11 mouse cellular contexts compared by ENCODE assay signal in the genomic region with DNA sequence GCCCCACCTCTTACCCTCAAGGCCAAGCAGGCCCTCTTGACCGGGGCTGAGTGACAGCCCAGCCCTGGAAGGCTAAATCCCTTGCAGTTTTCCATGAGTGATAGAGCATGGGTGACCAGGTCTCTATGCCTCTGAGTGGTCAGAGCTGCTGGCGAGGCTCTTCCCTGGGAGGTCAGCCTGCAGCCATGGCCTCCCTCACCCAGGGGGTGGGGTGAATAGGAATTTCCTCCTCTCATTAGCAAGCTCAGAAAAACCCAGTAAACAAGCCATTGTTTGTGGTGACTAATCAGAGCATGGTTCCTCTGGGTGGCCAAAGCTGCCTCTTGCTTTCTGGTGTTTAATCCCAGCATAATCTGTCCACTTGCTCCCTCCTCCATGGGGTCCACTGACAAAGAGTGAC. TPM values are rescaled to one million over a fixed set of nuclear protein-coding genes. Genes with fewer than 3 reads are reported as not detected.
DNase-seq lines count a peak whose midpoint lies in the region; ATAC-seq and TF ChIP-seq lines count a peak whose summit lies in the region.
"Had no signal": no experiment of that assay in that cellular context is flagged by ENCODE, and none has a peak within 500 bp of the region (broad histone marks: within the 10 kb centered on the region; RNA-seq: fewer than 3 reads in every experiment).

No protein-coding gene starts in this region.

- H3K27ac ChIP-seq in forebrain, embryonic 12.5 days: 0 out of 2 replicates have a peak overlapping the region, but pooled peaks have one; percentile 46
- no peak overlapping the region for H3K27ac ChIP-seq in forebrain, embryonic 13.5 days
- peak overlapping the region; percentile 85 for H3K27ac ChIP-seq in ES-Bruce4 (ENCODE audit: insufficient read depth, low read length)
- peak overlapping the region; percentile 2 to 22; a peak in 2 of 4 replicates for H3K27ac ChIP-seq in heart, embryonic 14.5 days (replicated peaks in 1 of 2; ENCODE audit: control insufficient read depth in 1 of 2, insufficient read depth in 1 of 2, low read depth in 2 of 2, low read length in 2 of 2)
- H3K27ac ChIP-seq in liver, postnatal 0 days (ENCODE audit: low read depth): peak overlapping the region; percentile 51; the same call in 1 of the 2 replicates
- H3K27ac ChIP-seq in left cerebral cortex, adult 2 months: no peak overlapping the region
- H3K27ac ChIP-seq: embryonic facial prominence, embryonic 13.5 days had no signal

- no peak for TF ChIP-seq POLR2A in ES-Bruce4 (IDR thresholded peaks at IDR 0.05; ENCODE audit: insufficient read depth, low read length)

- H3K4me3 ChIP-seq in forebrain, embryonic 12.5 days (replicated peaks): no peak overlapping the region
- H3K4me3 ChIP-seq in forebrain, embryonic 13.5 days: no peak overlapping the region
- no peak overlapping the region for H3K4me3 ChIP-seq in ES-Bruce4 (ENCODE audit: low read depth, low read length)
- no peak overlapping the region for H3K4me3 ChIP-seq in heart, embryonic 14.5 days (ENCODE audit: control insufficient read depth in 1 of 2, insufficient read depth in 1 of 2, low read depth in 1 of 2, low read length in 2 of 2)
- H3K4me3 ChIP-seq in liver, postnatal 0 days (ENCODE audit: low read depth, low read length): no peak overlapping the region
- H3K4me3 ChIP-seq in left cerebral cortex, adult 2 months: no peak overlapping the region
- H3K4me3 ChIP-seq: embryonic facial prominence, embryonic 13.5 days had no signal

- H3K4me1 ChIP-seq in forebrain, embryonic 12.5 days: peaks cover 5% of the 10 kb centered on the region
- H3K4me1 ChIP-seq in forebrain, embryonic 13.5 days: no peaks in the 10 kb centered on the region
- H3K4me1 ChIP-seq in ES-Bruce4 (ENCODE audit: control insufficient read depth, insufficient read depth, low read length): peaks cover 23% of the 10 kb centered on the region
- peaks cover 18 to 32% of the 10 kb centered on the region in 2 experiments for H3K4me1 ChIP-seq in heart, embryonic 14.5 days (ENCODE audit: control insufficient read depth in 2 of 2, insufficient read depth in 2 of 2, low read length in 2 of 2)
- no peaks in the 10 kb centered on the region for H3K4me1 ChIP-seq in liver, postnatal 0 days (ENCODE audit: insufficient read depth)

- ATAC-seq in forebrain, embryonic 12.5 days (ENCODE audit: low FRiP score): no peak; the same call in 1 of the 2 replicates
- ATAC-seq in forebrain, embryonic 13.5 days: no peak
- no peak for ATAC-seq in heart, embryonic 14.5 days (ENCODE audit: insufficient number of reproducible peaks, insufficient read depth, low FRiP score, low read depth)
- peak; percentile 63 for ATAC-seq in liver, postnatal 0 days
- ATAC-seq in granulocyte monocyte progenitor cell, adult 5-6 weeks (replicated peaks; ENCODE audit: poor library complexity, severe bottlenecking): no peak
- ATAC-seq: midbrain, embryonic 16.5 days had no signal

- TF ChIP-seq EP300 in ES-Bruce4 (IDR thresholded peaks at IDR 0.05; ENCODE audit: insufficient read depth, low read depth, low read length): peak; percentile 86; the same call in 1 of the 2 replicates
- no peak for TF ChIP-seq EP300 in liver, postnatal 0 days (IDR thresholded peaks at IDR 0.05; ENCODE audit: low read depth)

- no peak for TF ChIP-seq CTCF in ES-Bruce4 (IDR thresholded peaks at IDR 0.05; ENCODE audit: low read depth, low read length)
- TF ChIP-seq CTCF in liver, postnatal 0 days (IDR thresholded peaks at IDR 0.05; ENCODE audit: low read depth): no peak
- no peak for TF ChIP-seq CTCF in left cerebral cortex, adult 2 months (IDR thresholded peaks at IDR 0.05)

- no peaks in the 10 kb centered on the region for H3K27me3 ChIP-seq in forebrain, embryonic 12.5 days
- H3K27me3 ChIP-seq in forebrain, embryonic 13.5 days: no peaks in the 10 kb centered on the region
- no peaks in the 10 kb centered on the region for H3K27me3 ChIP-seq in ES-Bruce4 (ENCODE audit: control insufficient read depth, insufficient read depth, low read length, poor library complexity, severe bottlenecking)
- no peaks in the 10 kb centered on the region for H3K27me3 ChIP-seq in heart, embryonic 14.5 days (ENCODE audit: control insufficient read depth, insufficient read depth, low read length)
- H3K27me3 ChIP-seq in liver, postnatal 0 days (ENCODE audit: insufficient read depth, low read length): no peaks in the 10 kb centered on the region
- H3K27me3 ChIP-seq: embryonic facial prominence, embryonic 13.5 days had no signal

- no peak overlapping the region for H3K4me2 ChIP-seq in forebrain, embryonic 12.5 days
- no peak overlapping the region for H3K4me2 ChIP-seq in forebrain, embryonic 13.5 days
- H3K4me2 ChIP-seq in heart, embryonic 14.5 days (ENCODE audit: low read length): no peak overlapping the region
- H3K4me2 ChIP-seq in liver, postnatal 0 days (ENCODE audit: low read depth, low read length): no peak overlapping the region
- H3K4me2 ChIP-seq: embryonic facial prominence, embryonic 13.5 days had no signal

- H3K9me3 ChIP-seq in forebrain, embryonic 12.5 days: no peaks in the 10 kb centered on the region
- H3K9me3 ChIP-seq in forebrain, embryonic 13.5 days (replicated peaks): no peaks in the 10 kb centered on the region
- no peaks in the 10 kb centered on the region for H3K9me3 ChIP-seq in ES-Bruce4 (replicated peaks; ENCODE audit: control insufficient read depth, insufficient read depth, low read length, poor library complexity, severe bottlenecking)
- H3K9me3 ChIP-seq in heart, embryonic 14.5 days (ENCODE audit: control insufficient read depth, low read length): no peaks in the 10 kb centered on the region
- H3K9me3 ChIP-seq in liver, postnatal 0 days (ENCODE audit: low read length): no peaks in the 10 kb centered on the region
- H3K9me3 ChIP-seq: embryonic facial prominence, embryonic 13.5 days had no signal

- no peak for DNase-seq in liver, postnatal 0 days
- no peak for DNase-seq in layer of hippocampus, adult 18-20 months (ENCODE audit: low spot score in 2 of 2)
- no peak for DNase-seq in left cerebral cortex, adult 2 months (ENCODE audit: extremely low spot score in 1 of 2, low spot score in 2 of 2)
- DNase-seq: cerebellum, adult 11-12 months had no signal

- 43% methylated on average over 2 of the region's 2 CpGs for WGBS in forebrain, embryonic 12.5 days
- 46% methylated on average over 2 of the region's 2 CpGs for WGBS in forebrain, embryonic 13.5 days
- 58% methylated on average over 2 of the region's 2 CpGs for WGBS in heart, embryonic 14.5 days
- WGBS in liver, postnatal 0 days (ENCODE audit: insufficient replicate concordance): 46% methylated on average over 2 of the region's 2 CpGs

- intact Hi-C loops in left cerebral cortex, adult 2 months (cut with DNase I): no loop called here

- H3K9ac ChIP-seq in forebrain, embryonic 12.5 days: no peak overlapping the region
- H3K9ac ChIP-seq in forebrain, embryonic 13.5 days: no peak overlapping the region
- no peak overlapping the region for H3K9ac ChIP-seq in ES-Bruce4 (ENCODE audit: low read depth, poor library complexity, severe bottlenecking)
- H3K9ac ChIP-seq in heart, embryonic 14.5 days (ENCODE audit: low read length): no peak overlapping the region
- no peak overlapping the region for H3K9ac ChIP-seq in liver, postnatal 0 days (replicated peaks)
- H3K9ac ChIP-seq: embryonic facial prominence, embryonic 13.5 days had no signal

- peaks cover 34% of the 10 kb centered on the region for H3K36me3 ChIP-seq in forebrain, embryonic 12.5 days (replicated peaks)
- peaks cover 39% of the 10 kb centered on the region for H3K36me3 ChIP-seq in forebrain, embryonic 13.5 days (ENCODE audit: poor library complexity, severe bottlenecking)
- no peaks in the 10 kb centered on the region for H3K36me3 ChIP-seq in ES-Bruce4 (ENCODE audit: control insufficient read depth, insufficient read depth, low read length, poor library complexity, severe bottlenecking)
- peaks cover 24% of the 10 kb centered on the region for H3K36me3 ChIP-seq in heart, embryonic 14.5 days (ENCODE audit: control insufficient read depth, insufficient read depth, low read length)
- H3K36me3 ChIP-seq in liver, postnatal 0 days (replicated peaks; ENCODE audit: insufficient read depth, low read length): peaks cover 26% of the 10 kb centered on the region

RNA-seq across cellular contexts. Expression of gene C1qtnf9, which starts 2.9 kb away (rescaled TPM):
- polyA plus RNA-seq in forebrain, embryonic 12.5 days (2016; fragmentation: Nextera tagmentation; extraction: Ambion mirVana): 0.23 and 0.37 TPM in 2 replicates
- 0.22 and 0.39 TPM in 2 replicates for polyA plus RNA-seq in forebrain, embryonic 13.5 days (2015; fragmentation: Nextera tagmentation; extraction: Ambion mirVana)
- polyA plus RNA-seq in ES-Bruce4 (2011; ENCODE audit: insufficient read depth, insufficient read length, low read depth, missing spikeins): not detected in 2 replicates
- 0.31 and 0.98 TPM in 2 replicates for polyA plus RNA-seq in heart, embryonic 14.5 days (2014; fragmentation: Nextera tagmentation; extraction: Ambion mirVana)
- 0.25 and 0.49 TPM in 2 replicates for polyA plus RNA-seq in liver, postnatal 0 days (2015; fragmentation: Nextera tagmentation; extraction: Ambion mirVana)
- total RNA-seq in layer of hippocampus, adult 18-20 months (2021): under 1 TPM; 0.28 to 0.37 TPM
- total RNA-seq in granulocyte monocyte progenitor cell, adult 5-6 weeks (2014; fragmentation: Nextera tagmentation): not detected in 2 replicates
- not detected in 2 replicates for total RNA-seq in granulocyte monocyte progenitor cell, adult 5-6 weeks (2017)
- under 1 TPM; 0.23 to 0.30 TPM for total RNA-seq in left cerebral cortex, adult 2 months (2021)
- polyA plus RNA-seq: midbrain, embryonic 16.5 days had no signal

RNA-seq across cellular contexts. Expression of gene Mipep, which starts 19.3 kb away (rescaled TPM):
- polyA plus RNA-seq in forebrain, embryonic 12.5 days (2016; fragmentation: Nextera tagmentation; extraction: Ambion mirVana): 22.9 and 23.3 TPM in 2 replicates
- 18.3 and 19.5 TPM in 2 replicates for polyA plus RNA-seq in forebrain, embryonic 13.5 days (2015; fragmentation: Nextera tagmentation; extraction: Ambion mirVana)
- polyA plus RNA-seq in ES-Bruce4 (2011; ENCODE audit: insufficient read depth, insufficient read length, low read depth, missing spikeins): 25.9 and 26.0 TPM in 2 replicates
- polyA plus RNA-seq in heart, embryonic 14.5 days (2014; fragmentation: Nextera tagmentation; extraction: Ambion mirVana): 33.4 and 37.3 TPM in 2 replicates
- polyA plus RNA-seq in liver, postnatal 0 days (2015; fragmentation: Nextera tagmentation; extraction: Ambion mirVana): 5.6 and 6.1 TPM in 2 replicates
- 10 to 100 TPM; 30.2 to 31.3 TPM for total RNA-seq in layer of hippocampus, adult 18-20 months (2021)
- total RNA-seq in granulocyte monocyte progenitor cell, adult 5-6 weeks (2014; fragmentation: Nextera tagmentation): 19.7 and 25.8 TPM in 2 replicates
- total RNA-seq in granulocyte monocyte progenitor cell, adult 5-6 weeks (2017): 24.0 and 25.5 TPM in 2 replicates
- 10 to 100 TPM; 24.9 to 25.3 TPM for total RNA-seq in left cerebral cortex, adult 2 months (2021)

Comparison
In these comparisons a context has a peak if more than half of its experiments do, and no peak if none do; other contexts are left out.
1. H3K27ac ChIP-seq: peak in forebrain, embryonic 12.5 days (single experiment), ES-Bruce4 (single experiment), heart, embryonic 14.5 days (2 of 2) and liver, postnatal 0 days (single experiment); none in forebrain, embryonic 13.5 days (single experiment) and left cerebral cortex, adult 2 months (single experiment).